Mouse (Mus musculus) midbrain, embryonic 11.5 days (tissue): Measurements from ENCODE around the gene Sox8. TPM values are rescaled to one million over a fixed set of nuclear protein-coding genes. Genes with fewer than 3 reads are reported as not detected.

Experiments
- ATAC-seq: fragments of 200-750 bp; cut with Nextera tagmentation; 2 replicates; pipeline ENCODE4 v1.8.0; 2017; ENCODE audit warnings: moderate TSS enrichment, moderate library complexity; ENCODE audit not compliant: low FRiP score
- DNase-seq: peaks from one replicate; pipeline ENCODE4 v3.0.0; 2015; ENCODE audit warnings: low spot score; ENCODE audit errors: missing footprints
- H3K27ac ChIP-seq: fragments of 300-500 bp; sonication (generic); 2 replicates; pipeline ENCODE4 v1.5.1; 2014; ENCODE audit warnings: low read depth, low read length
- H3K27me3 ChIP-seq: fragments of 300-500 bp; sonication (generic); 2 replicates; pipeline ENCODE4 v1.6.1; 2014; ENCODE audit warnings: mild to moderate bottlenecking, low read length, moderate library complexity, mixed read lengths; ENCODE audit not compliant: control insufficient read depth, insufficient read depth
- H3K36me3 ChIP-seq: fragments of 300-500 bp; sonication (generic); 2 replicates; pipeline ENCODE4 v1.6.1; 2014; ENCODE audit warnings: mild to moderate bottlenecking, low read length, moderate library complexity, mixed read lengths; ENCODE audit not compliant: control insufficient read depth, insufficient read depth
- H3K4me1 ChIP-seq: fragments of 300-500 bp; sonication (generic); 2 replicates; pipeline ENCODE4 v1.6.1; 2014; ENCODE audit warnings: low read length; ENCODE audit not compliant: control insufficient read depth, insufficient read depth
- H3K4me2 ChIP-seq: fragments of 300-500 bp; sonication (generic); 2 replicates; pipeline ENCODE4 v1.6.1; 2014; ENCODE audit warnings: mild to moderate bottlenecking, moderate library complexity
- H3K4me3 ChIP-seq: fragments of 300-500 bp; sonication (generic); 2 replicates; pipeline ENCODE4 v1.5.1; 2014; ENCODE audit warnings: low read depth, low read length
- H3K9ac ChIP-seq: fragments of 300-500 bp; sonication (generic); 2 replicates; pipeline ENCODE4 v1.6.1; 2014; ENCODE audit warnings: low read length
- H3K9me3 ChIP-seq: fragments of 300-500 bp; sonication (generic); 2 replicates; pipeline ENCODE4 v1.6.1; 2016; ENCODE audit warnings: low read length; ENCODE audit not compliant: control insufficient read depth
- WGBS: fragments of 180-500 bp; shearing (Covaris S2); extraction: QIAGEN DNeasy Blood & Tissue Kit; methylation state at CpG from one replicate; pipeline ENCODE4 v1.1.7; 2014; 5-methylcytosine and 5-hydroxymethylcytosine counted together
- polyA plus RNA-seq: library from polyadenylated mRNA; unstranded; fragments of >200 nt; fragmentation: Nextera tagmentation; extraction: Ambion mirVana; gene quantifications from 2 replicates; pipeline ENCODE4 v1.2.1, GENCODE M21; 2014

The Sox8 gene
- polyA plus RNA-seq, 1 experiment from 2014 or later: 2.0 TPM

DNA sequence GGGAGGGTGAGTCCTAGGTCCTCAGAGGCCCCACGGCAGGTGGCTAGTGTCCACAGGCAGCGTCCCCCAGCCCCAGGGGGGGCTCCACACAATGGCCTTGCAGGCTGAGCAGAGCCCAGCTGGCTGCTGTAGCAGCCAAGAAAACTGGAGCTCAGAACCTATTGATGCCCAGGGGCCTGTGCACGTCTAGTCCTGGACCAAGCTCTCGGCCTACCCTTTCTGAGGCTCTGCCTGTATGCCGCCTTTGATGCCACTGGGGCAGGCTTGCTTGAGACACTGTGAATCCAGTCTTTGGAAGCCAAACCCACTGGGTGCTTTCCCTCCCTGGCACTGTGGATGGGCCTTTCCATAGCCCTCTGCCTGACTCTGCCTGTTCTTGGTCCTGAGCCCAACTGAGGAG, 51.0 kb downstream of the Sox8 start:
- 68% methylated on average over 5 of the region's 5 CpGs for WGBS
- H3K9me3 ChIP-seq: no peaks in the 10 kb centered on the region
- ATAC-seq: no peak

DNA sequence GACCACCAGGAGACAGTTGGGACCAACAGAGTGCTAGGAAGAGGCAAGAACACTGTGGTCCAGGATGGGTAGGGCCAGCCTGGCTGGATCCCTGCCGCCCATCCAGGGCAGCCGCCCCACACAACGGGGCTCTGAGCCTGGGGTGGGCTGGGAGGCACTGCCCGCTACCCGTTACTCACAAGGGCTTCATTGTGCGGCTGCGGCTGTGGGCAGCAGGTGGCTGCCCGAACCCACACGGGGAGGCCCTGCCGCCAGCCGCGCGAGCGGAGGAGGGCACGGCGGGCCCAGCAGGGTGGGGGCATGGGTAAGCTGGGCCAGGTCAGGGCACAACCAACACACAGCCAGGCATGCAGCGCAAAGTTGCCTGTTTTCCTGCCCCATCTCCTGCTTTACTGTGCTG, 52.3 kb downstream of the Sox8 start:
- H3K4me2 ChIP-seq: no peak overlapping the region
- no peaks in the 10 kb centered on the region for H3K9me3 ChIP-seq
- WGBS: 91% methylated on average over 17 of the region's 17 CpGs
- no peaks in the 10 kb centered on the region for H3K27me3 ChIP-seq
- no peak for ATAC-seq
- H3K4me3 ChIP-seq: no peak overlapping the region
- no peaks in the 10 kb centered on the region for H3K4me1 ChIP-seq
- peak; percentile 73 for DNase-seq
- H3K9ac ChIP-seq: no peak overlapping the region
- H3K27ac ChIP-seq: no peak overlapping the region
- H3K36me3 ChIP-seq: no peaks in the 10 kb centered on the region

More for the DNA sequence above, 51.0 kb downstream of the Sox8 start:
- no peak overlapping the region for H3K4me3 ChIP-seq
- no peaks in the 10 kb centered on the region for H3K27me3 ChIP-seq
- H3K9ac ChIP-seq: no peak overlapping the region
- H3K4me2 ChIP-seq: no peak overlapping the region
- H3K36me3 ChIP-seq: no peaks in the 10 kb centered on the region
- H3K4me1 ChIP-seq: no peaks in the 10 kb centered on the region
- H3K27ac ChIP-seq: no peak overlapping the region
- no peak for DNase-seq

DNA sequence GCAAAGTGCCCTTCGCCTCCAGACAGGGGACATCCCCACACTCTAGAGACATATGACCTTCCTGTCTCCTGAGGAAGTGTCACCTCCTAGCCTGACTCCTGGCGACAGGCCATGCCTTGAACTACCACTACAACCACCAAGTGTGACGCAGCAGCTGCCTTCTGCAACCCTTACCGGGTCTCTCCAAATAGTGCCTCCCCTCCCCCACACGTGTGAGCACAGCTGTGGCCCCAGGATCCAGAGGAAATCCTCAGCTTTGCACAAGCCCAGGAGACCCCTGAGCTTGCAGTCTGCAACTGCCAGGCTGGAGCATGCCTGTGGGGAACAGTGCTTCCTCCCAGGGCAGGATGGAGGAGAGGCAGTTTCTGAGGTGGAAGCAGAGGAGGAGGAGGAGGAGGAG, 54.2 kb downstream of the Sox8 start:
- Histone ChIP-seq H3K4me2 (no peak overlapping the region), H3K27me3 (no peaks in the 10 kb centered on the region), H3K36me3 (no peaks in the 10 kb centered on the region), H3K4me1 (no peaks in the 10 kb centered on the region), H3K27ac (no peak overlapping the region), H3K9ac (no peak overlapping the region), H3K9me3 (no peaks in the 10 kb centered on the region), H3K4me3 (no peak overlapping the region)
- DNase-seq: peak; percentile 12
- 45% methylated on average over 5 of the region's 5 CpGs for WGBS
- ATAC-seq: no peak

Other genes starting within 250 kb of the Sox8 start
- not detected in 2 replicates for gene Tpsab1, start 225.1 kb downstream of the Sox8 start, polyA plus RNA-seq
- not detected in 2 replicates for gene Tpsb2, start 204.4 kb downstream of the Sox8 start, polyA plus RNA-seq
- gene Tpsg1, start 201.4 kb downstream of the Sox8 start, polyA plus RNA-seq: not detected in 2 replicates
- 3.5 and 4.3 TPM in 2 replicates for gene Cacna1h, start 136.9 kb downstream of the Sox8 start, polyA plus RNA-seq
- 0.12 TPM in 1 of 2 replicates, not detected in the other for gene Tekt4, start 116.1 kb downstream of the Sox8 start, polyA plus RNA-seq
- not detected in 2 replicates for gene Sstr5, start 73.4 kb downstream of the Sox8 start, polyA plus RNA-seq
- 19.2 and 20.6 TPM in 2 replicates for gene Lmf1, start 8.4 kb upstream of the Sox8 start, polyA plus RNA-seq
- gene Gng13, start 146.5 kb upstream of the Sox8 start, polyA plus RNA-seq: 0.77 and 1.3 TPM in 2 replicates
- gene Chtf18, start 156.7 kb upstream of the Sox8 start, polyA plus RNA-seq: 15.0 and 17.3 TPM in 2 replicates
- 16.0 and 19.8 TPM in 2 replicates for gene Rpusd1, start 157.0 kb upstream of the Sox8 start, polyA plus RNA-seq
- gene Mslnl, start 165.4 kb upstream of the Sox8 start, polyA plus RNA-seq: not detected in 2 replicates
- not detected in 2 replicates for gene Msln, start 183.7 kb upstream of the Sox8 start, polyA plus RNA-seq
- gene Narfl, start 203.1 kb upstream of the Sox8 start, polyA plus RNA-seq: 22.2 and 23.4 TPM in 2 replicates
- 76.4 and 77.1 TPM in 2 replicates for gene Haghl, start 215.0 kb upstream of the Sox8 start, polyA plus RNA-seq
- 0.11 and 0.34 TPM in 2 replicates for gene Ccdc78, start 215.9 kb upstream of the Sox8 start, polyA plus RNA-seq
- gene Fam173a, start 222.2 kb upstream of the Sox8 start, polyA plus RNA-seq: 69.1 and 71.4 TPM in 2 replicates
- not detected in 2 replicates for gene AC134908.4, start 225.0 kb upstream of the Sox8 start, polyA plus RNA-seq
- 21.3 and 32.1 TPM in 2 replicates for gene Metrn, start 226.4 kb upstream of the Sox8 start, polyA plus RNA-seq
- gene Fbxl16, start 238.4 kb upstream of the Sox8 start, polyA plus RNA-seq: 11.2 and 12.0 TPM in 2 replicates